Mouse (Mus musculus) heart, postnatal 0 days (tissue): ENCODE measurements around the gene Pitpnm2.

ENCODE experiments used
- CTCF ChIP-seq: IDR thresholded peaks from 2 replicates; pipeline ENCODE4 v1.5.1; 2016; ENCODE audit warnings: antibody characterized with exemption, control low read depth, low read depth
- EP300 ChIP-seq: IDR thresholded peaks from 2 replicates; pipeline ENCODE4 v1.6.1; 2016; ENCODE audit warnings: antibody characterized with exemption, low read depth

GRCm38 (mm10) chr5:124214516-124215145, 34.9 kb downstream of the Pitpnm2 start:
- no peak for TF ChIP-seq CTCF
- TF ChIP-seq EP300, result no peak
